Mouse (Mus musculus): ENCODE data around the gene Svs1. TPM values are rescaled to one million over a fixed set of nuclear protein-coding genes. Genes with fewer than 3 reads are reported as not detected.

The Svs1 gene
- polyA plus RNA-seq, 1 experiment from 2014 or later, result not detected

GRCm38 (mm10) chr6:49019341-49019740 lies 32.7 kb downstream of the Svs1 start:
- H3K36me3 ChIP-seq (ENCODE audit: control insufficient read depth, insufficient read depth, low read length), result no peaks in the 10 kb centered on the region
- no peaks in the 10 kb centered on the region for H3K27me3 ChIP-seq (ENCODE audit: control insufficient read depth, insufficient read depth, low read length)
- H3K9me3 ChIP-seq (ENCODE audit: control insufficient read depth, low read length), result no peaks in the 10 kb centered on the region
- no peak for ATAC-seq (ENCODE audit: low FRiP score, low TSS enrichment)
- H3K4me3 ChIP-seq (ENCODE audit: low read length), result no peak overlapping the region
- no peaks in the 10 kb centered on the region for H3K4me1 ChIP-seq (ENCODE audit: control insufficient read depth, insufficient read depth, low read length)
- no peak overlapping the region for H3K4me2 ChIP-seq (replicated peaks; ENCODE audit: low read depth, low read length)
- H3K9ac ChIP-seq (ENCODE audit: low read depth, low read length), result no peak overlapping the region
- no peak overlapping the region for H3K27ac ChIP-seq (ENCODE audit: low read depth, low read length)
- WGBS, result 95% methylated on average over 1 of the region's 1 CpGs

GRCm38 (mm10) chr6:49021141-49022012 lies 34.7 kb downstream of the Svs1 start:
- Histone ChIP-seq H3K4me2 (replicated peaks; ENCODE audit: low read depth, low read length) (no peak overlapping the region), H3K9ac (ENCODE audit: low read depth, low read length) (no peak overlapping the region), H3K27me3 (ENCODE audit: control insufficient read depth, insufficient read depth, low read length) (no peaks in the 10 kb centered on the region), H3K9me3 (ENCODE audit: control insufficient read depth, low read length) (no peaks in the 10 kb centered on the region), H3K36me3 (ENCODE audit: control insufficient read depth, insufficient read depth, low read length) (no peaks in the 10 kb centered on the region), H3K27ac (ENCODE audit: low read depth, low read length) (no peak overlapping the region), H3K4me3 (ENCODE audit: low read length) (no peak overlapping the region), H3K4me1 (ENCODE audit: control insufficient read depth, insufficient read depth, low read length) (no peaks in the 10 kb centered on the region)
- no peak for ATAC-seq (ENCODE audit: low FRiP score, low TSS enrichment)
- 62% methylated on average over 14 of the region's 14 CpGs for WGBS

GRCm38 (mm10) chr6:49022384-49022783 lies 35.7 kb downstream of the Svs1 start:
- H3K36me3 ChIP-seq (ENCODE audit: control insufficient read depth, insufficient read depth, low read length), result no peaks in the 10 kb centered on the region
- H3K27me3 ChIP-seq (ENCODE audit: control insufficient read depth, insufficient read depth, low read length), result no peaks in the 10 kb centered on the region
- no peaks in the 10 kb centered on the region for H3K9me3 ChIP-seq (ENCODE audit: control insufficient read depth, low read length)
- WGBS, result 79% methylated on average over 2 of the region's 2 CpGs
- H3K9ac ChIP-seq (ENCODE audit: low read depth, low read length), result no peak overlapping the region
- H3K4me2 ChIP-seq (replicated peaks; ENCODE audit: low read depth, low read length), result no peak overlapping the region
- H3K4me1 ChIP-seq (ENCODE audit: control insufficient read depth, insufficient read depth, low read length), result no peaks in the 10 kb centered on the region
- no peak overlapping the region for H3K4me3 ChIP-seq (ENCODE audit: low read length)
- no peak for ATAC-seq (ENCODE audit: low FRiP score, low TSS enrichment)
- H3K27ac ChIP-seq (ENCODE audit: low read depth, low read length), result no peak overlapping the region

GRCm38 (mm10) chr6:49023315-49023714 lies 36.7 kb downstream of the Svs1 start:
- no peaks in the 10 kb centered on the region for H3K9me3 ChIP-seq (ENCODE audit: control insufficient read depth, low read length)
- H3K36me3 ChIP-seq (ENCODE audit: control insufficient read depth, insufficient read depth, low read length), result no peaks in the 10 kb centered on the region
- 79% methylated on average over 10 of the region's 10 CpGs for WGBS
- H3K27ac ChIP-seq (ENCODE audit: low read depth, low read length), result no peak overlapping the region
- H3K4me3 ChIP-seq (ENCODE audit: low read length), result no peak overlapping the region
- H3K4me2 ChIP-seq (replicated peaks; ENCODE audit: low read depth, low read length), result no peak overlapping the region
- H3K4me1 ChIP-seq (ENCODE audit: control insufficient read depth, insufficient read depth, low read length), result no peaks in the 10 kb centered on the region
- no peak for ATAC-seq (ENCODE audit: low FRiP score, low TSS enrichment)
- no peaks in the 10 kb centered on the region for H3K27me3 ChIP-seq (ENCODE audit: control insufficient read depth, insufficient read depth, low read length)
- H3K9ac ChIP-seq (ENCODE audit: low read depth, low read length), result no peak overlapping the region

GRCm38 (mm10) chr6:49025290-49025689 lies 38.6 kb downstream of the Svs1 start:
- Histone ChIP-seq H3K4me1 (ENCODE audit: control insufficient read depth, insufficient read depth, low read length) (no peaks in the 10 kb centered on the region), H3K4me2 (replicated peaks; ENCODE audit: low read depth, low read length) (no peak overlapping the region), H3K4me3 (ENCODE audit: low read length) (no peak overlapping the region), H3K9ac (ENCODE audit: low read depth, low read length) (no peak overlapping the region), H3K27ac (ENCODE audit: low read depth, low read length) (no peak overlapping the region), H3K9me3 (ENCODE audit: control insufficient read depth, low read length) (no peaks in the 10 kb centered on the region), H3K36me3 (ENCODE audit: control insufficient read depth, insufficient read depth, low read length) (no peaks in the 10 kb centered on the region), H3K27me3 (ENCODE audit: control insufficient read depth, insufficient read depth, low read length) (no peaks in the 10 kb centered on the region)
- WGBS, result 73% methylated on average over 7 of the region's 7 CpGs
- ATAC-seq (ENCODE audit: low FRiP score, low TSS enrichment), result no peak

- H3K27me3 ChIP-seq (ENCODE audit: control insufficient read depth, insufficient read depth, low read length), result no peaks in the 10 kb centered on the region
- 88% methylated on average over 5 of the region's 5 CpGs for WGBS
- 0 out of 2 replicates have a peak, but pooled peaks cover 4% of the 10 kb centered on the region for H3K4me1 ChIP-seq (ENCODE audit: control insufficient read depth, insufficient read depth, low read length)
- H3K9me3 ChIP-seq (ENCODE audit: control insufficient read depth, low read length), result no peaks in the 10 kb centered on the region
- no peak overlapping the region for H3K4me2 ChIP-seq (replicated peaks; ENCODE audit: low read depth, low read length)
- no peak overlapping the region for H3K4me3 ChIP-seq (ENCODE audit: low read length)
- no peak for ATAC-seq (ENCODE audit: low FRiP score, low TSS enrichment)
- no peak overlapping the region for H3K27ac ChIP-seq (ENCODE audit: low read depth, low read length)
- H3K36me3 ChIP-seq (ENCODE audit: control insufficient read depth, insufficient read depth, low read length), result no peaks in the 10 kb centered on the region
- no peak overlapping the region for H3K9ac ChIP-seq (ENCODE audit: low read depth, low read length)
These were observed 39.8 kb downstream of the Svs1 start for GRCm38 (mm10) chr6:49026496-49026895.

- no peak overlapping the region for H3K27ac ChIP-seq (ENCODE audit: low read depth, low read length)
- H3K27me3 ChIP-seq (ENCODE audit: control insufficient read depth, insufficient read depth, low read length), result no peaks in the 10 kb centered on the region
- no peaks in the 10 kb centered on the region for H3K9me3 ChIP-seq (ENCODE audit: control insufficient read depth, low read length)
- no peak overlapping the region for H3K4me3 ChIP-seq (ENCODE audit: low read length)
- no peak overlapping the region for H3K9ac ChIP-seq (ENCODE audit: low read depth, low read length)
- H3K36me3 ChIP-seq (ENCODE audit: control insufficient read depth, insufficient read depth, low read length), result no peaks in the 10 kb centered on the region
- 0 out of 2 replicates have a peak, but pooled peaks cover 6% of the 10 kb centered on the region for H3K4me1 ChIP-seq (ENCODE audit: control insufficient read depth, insufficient read depth, low read length)
- no peak overlapping the region for H3K4me2 ChIP-seq (replicated peaks; ENCODE audit: low read depth, low read length)
- ATAC-seq (ENCODE audit: low FRiP score, low TSS enrichment), result no peak
- 78% methylated on average over 6 of the region's 6 CpGs for WGBS
These were observed 41.4 kb downstream of the Svs1 start for GRCm38 (mm10) chr6:49028019-49028418.

- Histone ChIP-seq H3K36me3 (ENCODE audit: control insufficient read depth, insufficient read depth, low read length) (no peaks in the 10 kb centered on the region), H3K9ac (ENCODE audit: low read depth, low read length) (no peak overlapping the region), H3K27me3 (ENCODE audit: control insufficient read depth, insufficient read depth, low read length) (no peaks in the 10 kb centered on the region), H3K4me2 (replicated peaks; ENCODE audit: low read depth, low read length) (no peak overlapping the region), H3K27ac (ENCODE audit: low read depth, low read length) (no peak overlapping the region), H3K4me3 (ENCODE audit: low read length) (no peak overlapping the region), H3K9me3 (ENCODE audit: control insufficient read depth, low read length) (no peaks in the 10 kb centered on the region), H3K4me1 (ENCODE audit: control insufficient read depth, insufficient read depth, low read length) (0 out of 2 replicates have a peak, but pooled peaks cover 6% of the 10 kb centered on the region)
- ATAC-seq (ENCODE audit: low FRiP score, low TSS enrichment), result no peak
- WGBS, result 82% methylated on average over 3 of the region's 3 CpGs
These were observed 42.0 kb downstream of the Svs1 start for GRCm38 (mm10) chr6:49028708-49029107.

GRCm38 (mm10) chr6:49031230-49031629 lies 44.6 kb downstream of the Svs1 start:
- no peaks in the 10 kb centered on the region for H3K36me3 ChIP-seq (ENCODE audit: control insufficient read depth, insufficient read depth, low read length)
- H3K4me2 ChIP-seq (replicated peaks; ENCODE audit: low read depth, low read length), result no peak overlapping the region
- H3K27ac ChIP-seq (ENCODE audit: low read depth, low read length), result no peak overlapping the region
- H3K4me3 ChIP-seq (ENCODE audit: low read length), result no peak overlapping the region
- WGBS, result 43% methylated on average over 4 of the region's 4 CpGs
- H3K9ac ChIP-seq (ENCODE audit: low read depth, low read length), result no peak overlapping the region
- no peaks in the 10 kb centered on the region for H3K9me3 ChIP-seq (ENCODE audit: control insufficient read depth, low read length)
- 0 out of 2 replicates have a peak, but pooled peaks cover 6% of the 10 kb centered on the region for H3K4me1 ChIP-seq (ENCODE audit: control insufficient read depth, insufficient read depth, low read length)
- H3K27me3 ChIP-seq (ENCODE audit: control insufficient read depth, insufficient read depth, low read length), result no peaks in the 10 kb centered on the region
- no peak for ATAC-seq (ENCODE audit: low FRiP score, low TSS enrichment)

Data from kidney, embryonic 14.5 days (tissue).